Mouse (Mus musculus) cerebellum, adult 11 months (tissue): ENCODE measurements around the gene Igf2bp1.

Experiments
- DNase-seq: peaks from one replicate; pipeline ENCODE4 v3.0.0; 2022

The Igf2bp1 gene

GRCm38 (mm10) chr11:96005403-96006271 lies at the start of gene Igf2bp1:
TSS of gene Igf2bp1 (minus strand) at chr11:96005940.
- DNase-seq, result no peak

- DNase-seq, result no peak
These were observed 45.1 kb upstream of the Igf2bp1 start for GRCm38 (mm10) chr11:96050854-96051253.

GRCm38 (mm10) chr11:96049939-96050338 lies 44.2 kb upstream of the Igf2bp1 start:
- DNase-seq, result no peak

DNA sequence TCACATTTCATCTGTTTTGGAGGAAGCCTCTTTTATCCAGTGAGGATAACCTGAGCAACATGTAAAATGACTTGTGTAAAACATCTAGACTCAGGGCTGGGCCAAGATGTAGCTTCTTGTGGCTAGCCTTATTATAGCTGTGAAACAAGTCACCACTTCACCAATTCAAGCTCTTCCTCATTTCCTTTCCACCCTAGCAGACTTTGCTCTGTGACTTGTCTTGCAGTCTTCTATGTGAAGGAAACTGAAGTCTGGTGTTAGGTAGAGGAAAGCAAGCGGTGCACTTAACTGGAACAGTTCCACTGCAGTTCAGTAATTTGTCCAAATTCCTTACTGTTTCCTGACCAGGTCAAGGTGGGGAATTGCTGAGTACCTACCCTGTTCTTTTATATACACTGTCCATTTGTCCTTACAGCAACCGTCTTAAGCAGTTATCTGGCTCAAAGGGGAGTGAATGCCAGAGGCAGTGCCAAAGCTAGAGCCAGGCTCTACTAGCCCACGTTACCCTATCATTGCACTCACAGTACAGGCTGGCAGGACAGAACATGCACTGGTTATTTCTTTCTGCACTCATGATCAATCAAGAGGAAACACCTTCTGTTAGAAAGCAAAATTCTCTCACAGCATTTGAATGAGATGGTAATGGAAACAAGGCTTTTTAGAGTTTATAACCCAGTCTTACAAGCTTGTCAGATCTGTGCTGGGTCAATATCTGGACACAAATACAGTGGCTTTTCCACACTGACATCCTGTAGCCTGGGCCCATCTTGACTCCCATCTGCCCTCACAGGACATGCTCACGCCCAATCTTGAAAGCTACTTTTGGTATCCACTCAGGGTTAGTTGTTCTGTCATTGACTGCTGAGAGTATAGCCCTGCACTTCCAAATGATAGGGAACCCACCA lies 42.0 kb upstream of the Igf2bp1 start:
- DNase-seq, result no peak

DNA sequence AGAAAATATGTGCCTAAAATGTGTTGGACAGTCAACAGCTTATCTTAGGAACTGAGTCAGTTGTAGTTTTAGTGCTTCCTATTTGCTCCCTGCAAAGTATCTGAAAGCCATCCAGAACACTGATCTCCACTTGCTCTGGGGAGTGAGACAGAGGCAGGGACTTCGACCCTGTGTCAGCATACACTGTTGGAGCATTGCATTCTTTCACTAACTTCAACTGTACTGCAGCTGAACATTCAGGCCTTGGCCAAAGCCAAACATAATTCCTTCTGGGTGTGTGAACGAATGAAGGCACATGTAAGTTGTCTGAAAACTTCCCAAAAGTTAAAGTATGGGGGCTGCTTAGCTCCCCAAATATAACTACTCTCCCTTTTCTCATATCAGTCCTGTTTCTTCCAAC lies 41.1 kb upstream of the Igf2bp1 start:
- no peak for DNase-seq

GRCm38 (mm10) chr11:96046028-96046427 lies 40.3 kb upstream of the Igf2bp1 start:
- DNase-seq, result no peak

- DNase-seq, result no peak
These were observed 39.2 kb upstream of the Igf2bp1 start for GRCm38 (mm10) chr11:96044803-96045567.

- no peak for DNase-seq
These were observed 32.8 kb upstream of the Igf2bp1 start for GRCm38 (mm10) chr11:96038560-96038959.

GRCm38 (mm10) chr11:96037499-96037898 lies 31.8 kb upstream of the Igf2bp1 start:
- DNase-seq, result no peak

- peak; percentile 23 for DNase-seq
These were observed 29.4 kb upstream of the Igf2bp1 start for GRCm38 (mm10) chr11:96035133-96035532.

DNA sequence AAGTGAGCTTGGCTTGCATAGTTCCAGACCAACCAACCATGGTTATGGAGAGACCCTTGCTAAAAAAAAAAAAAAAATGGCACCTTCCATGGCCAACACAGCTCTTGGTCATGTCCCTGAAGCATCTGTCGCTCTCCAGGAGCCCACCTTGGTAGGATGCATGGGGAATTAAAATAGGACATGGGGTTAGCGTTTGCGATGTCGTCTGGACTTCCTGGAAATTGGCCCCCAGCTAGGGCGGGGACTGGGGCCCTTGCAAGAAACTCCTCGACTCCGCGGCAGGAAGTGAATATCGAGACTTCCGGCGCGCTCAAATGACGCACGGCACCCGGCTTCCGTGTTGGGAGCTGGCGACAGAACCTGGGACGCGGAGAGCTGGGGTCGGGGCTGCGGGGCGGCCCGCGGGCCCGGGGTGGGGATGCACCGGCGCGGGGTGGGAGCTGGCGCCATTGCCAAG lies 28.9 kb upstream of the Igf2bp1 start, which contains the start of gene Snf8:
Gene Snf8, plus strand, starts transcription at position 290 of the 457 bp plus-strand sequence.
- DNase-seq, result peak; percentile 89

- no peak for DNase-seq
These were observed 28.4 kb upstream of the Igf2bp1 start for GRCm38 (mm10) chr11:96034116-96034515.

- DNase-seq, result no peak
These were observed 27.5 kb upstream of the Igf2bp1 start for GRCm38 (mm10) chr11:96033264-96033663.

DNA sequence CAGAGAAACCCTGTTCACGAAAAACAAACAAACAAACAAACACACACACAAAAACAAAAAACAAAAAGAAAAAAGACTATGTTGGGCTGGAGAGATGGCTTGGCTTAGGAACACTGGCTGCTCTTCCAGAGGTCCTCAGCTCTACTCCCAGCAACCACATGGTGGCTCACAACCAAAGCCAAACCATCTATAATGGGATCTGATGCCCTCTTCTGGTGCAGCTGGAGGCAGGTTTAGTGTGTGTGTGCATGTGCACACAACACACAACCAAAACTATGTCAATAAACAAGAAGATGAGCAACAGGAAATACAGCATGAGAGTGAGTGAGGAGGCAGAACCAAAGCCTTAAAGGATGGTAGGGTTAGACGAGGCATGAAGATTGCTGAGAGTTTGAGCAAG lies 26.0 kb upstream of the Igf2bp1 start:
- DNase-seq, result no peak

DNA sequence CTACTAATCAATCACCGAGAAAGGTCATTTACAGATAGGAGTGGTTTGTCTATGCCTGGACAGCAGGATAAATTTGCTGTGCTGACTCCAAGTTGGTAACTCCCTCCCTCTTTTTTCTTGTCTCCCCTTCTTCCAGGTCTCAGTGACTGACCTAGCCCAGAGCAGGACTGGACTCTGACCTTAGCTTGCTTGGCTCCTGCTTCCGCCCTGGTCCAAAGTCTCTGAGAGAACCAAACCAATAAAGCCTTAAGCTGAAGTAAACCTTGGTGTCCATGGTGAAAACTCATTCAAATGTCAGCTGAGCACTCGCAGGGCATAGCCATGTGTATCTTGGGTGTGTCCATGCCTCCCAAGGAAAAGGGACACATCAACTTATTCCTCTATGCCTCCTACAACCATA lies 24.8 kb upstream of the Igf2bp1 start:
- no peak for DNase-seq

GRCm38 (mm10) chr11:96028130-96028529 lies 22.4 kb upstream of the Igf2bp1 start:
- DNase-seq, result no peak

GRCm38 (mm10) chr11:96020622-96021021 lies 14.9 kb upstream of the Igf2bp1 start:
- no peak for DNase-seq

DNA sequence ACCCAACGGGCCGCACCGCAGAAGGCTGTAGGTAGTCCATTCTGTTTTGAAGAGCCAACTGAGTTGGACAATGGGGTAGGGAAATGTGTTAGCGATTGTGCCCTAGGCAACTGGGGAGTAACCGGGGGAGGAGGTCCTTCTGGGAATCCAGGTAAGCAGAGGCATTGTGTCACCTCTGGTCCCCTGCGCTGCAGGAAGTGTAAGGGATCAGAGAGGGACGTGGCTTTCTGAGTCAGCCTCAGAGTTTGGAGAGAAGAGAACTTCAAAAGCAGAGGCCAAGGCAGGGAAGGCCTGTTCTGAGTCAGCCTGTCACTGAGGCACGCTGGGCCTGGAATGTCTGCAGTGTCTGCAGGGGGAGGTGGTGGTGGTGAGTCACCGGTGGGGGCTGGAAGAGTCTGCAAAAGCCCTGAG lies 12.2 kb upstream of the Igf2bp1 start:
- no peak for DNase-seq

DNA sequence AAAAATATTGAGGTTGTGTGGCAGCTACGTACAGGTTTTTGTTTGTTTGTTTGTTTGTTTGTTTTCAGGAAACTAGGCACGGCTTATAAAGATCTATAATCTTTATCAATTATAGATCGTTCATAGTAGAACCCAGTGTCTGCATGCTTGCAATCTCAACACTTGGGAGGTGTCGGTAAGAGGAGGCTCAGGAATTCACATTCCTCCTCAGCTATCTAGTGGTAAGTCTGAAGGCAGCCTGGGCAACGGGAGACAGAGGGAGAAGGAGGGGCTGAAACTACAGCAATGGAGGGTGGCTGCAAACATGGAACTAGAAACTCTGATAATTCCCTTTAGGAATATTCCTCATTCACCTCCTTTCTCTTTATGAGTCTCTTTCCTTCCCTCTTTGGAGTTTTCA lies 9.7 kb upstream of the Igf2bp1 start:
- no peak for DNase-seq

- no peak for DNase-seq
These were observed 6.2 kb upstream of the Igf2bp1 start for GRCm38 (mm10) chr11:96011982-96012381.

- DNase-seq, result no peak
These were observed 3.1 kb upstream of the Igf2bp1 start for GRCm38 (mm10) chr11:96008827-96009226.

DNA sequence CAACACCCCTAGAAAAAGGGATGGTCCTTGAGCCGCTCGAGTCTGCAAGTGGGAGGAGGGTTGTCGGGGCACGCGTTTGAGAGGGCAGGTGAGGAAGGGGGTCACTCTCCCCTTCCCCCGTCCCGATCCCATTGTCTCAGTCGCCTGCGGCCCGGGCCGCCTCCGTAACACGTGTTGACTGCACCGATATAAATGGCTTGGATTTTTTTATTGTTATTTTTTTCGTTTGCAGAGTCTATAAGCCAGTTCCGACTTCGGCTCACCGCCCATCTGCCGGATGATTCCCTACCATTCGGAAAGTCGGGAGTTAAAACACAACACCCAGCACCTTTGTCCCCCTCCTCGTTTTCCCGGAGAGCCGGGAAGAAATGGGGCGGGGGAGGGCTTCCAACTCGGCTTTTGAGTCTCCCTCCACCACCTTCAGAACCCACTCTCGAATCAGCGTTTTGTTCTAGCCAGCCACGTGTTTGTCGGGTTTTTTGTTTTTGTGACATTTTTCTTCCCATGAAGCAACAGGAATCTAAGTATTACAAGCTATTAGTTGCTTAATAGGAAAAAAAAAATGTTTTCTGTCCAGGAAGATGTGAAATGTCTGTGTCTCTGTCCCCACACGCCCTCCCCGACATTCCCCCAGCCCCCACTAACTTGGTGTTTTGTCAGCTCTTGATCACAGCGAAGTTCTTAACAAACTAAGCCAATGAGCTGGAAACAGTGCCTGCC lies 1.9 kb upstream of the Igf2bp1 start:
- no peak for DNase-seq
